Mouse (Mus musculus) myocyte (in vitro differentiated cells): ENCODE results near the gene Il17c. TPM values are rescaled to one million over a fixed set of nuclear protein-coding genes. Genes with fewer than 3 reads are reported as not detected.

ENCODE experiments used
- H3K27me3 ChIP-seq: one replicate; pipeline ENCODE4 v1.6.1; 2011; ENCODE audit not compliant: control insufficient read depth, insufficient read depth, insufficient read length
- H3K36me3 ChIP-seq: one replicate; pipeline ENCODE4 v1.6.1; 2011; ENCODE audit not compliant: control insufficient read depth, insufficient read depth
- H3K4me2 ChIP-seq: one replicate; pipeline ENCODE4 v1.6.1; 2011; ENCODE audit warnings: low read depth, control low read depth
- H3K4me3 ChIP-seq: one replicate; pipeline ENCODE4 v1.5.1; 2011; ENCODE audit warnings: mild to moderate bottlenecking, control low read depth, moderate library complexity
- H3K79me2 ChIP-seq: one replicate; pipeline ENCODE4 v1.6.1; 2011; ENCODE audit not compliant: control insufficient read depth, insufficient read depth
- H3ac ChIP-seq: one replicate; pipeline ENCODE4 v1.6.1; 2011; ENCODE audit not compliant: control insufficient read depth, insufficient read length
- CEBPB ChIP-seq: IDR thresholded peaks from 2 replicates; pipeline ENCODE4 v1.6.1; 2011; ENCODE audit warnings: mild to moderate bottlenecking, moderate library complexity; ENCODE audit not compliant: poor library complexity, insufficient read depth, severe bottlenecking
- E2F4 ChIP-seq: IDR thresholded peaks from one replicate; pipeline ENCODE4 v1.6.1; 2011; ENCODE audit warnings: mild to moderate bottlenecking, control low read depth, moderate library complexity; ENCODE audit not compliant: insufficient read depth
- MAX ChIP-seq: IDR thresholded peaks from one replicate; pipeline ENCODE4 v1.6.1; 2011; ENCODE audit warnings: low read depth, mild to moderate bottlenecking, control low read depth
- MYOD1 ChIP-seq, 3 experiments: IDR thresholded peaks; one replicate each; pipeline ENCODE4 v1.6.1; 2011; ENCODE audit warnings: control low read depth in 2 of 3, low read depth in 2 of 3, mild to moderate bottlenecking in 2 of 3, moderate library complexity in 1 of 3; ENCODE audit not compliant: insufficient read length in 2 of 3, control insufficient read depth in 1 of 3
- MYOG ChIP-seq, 3 experiments: IDR thresholded peaks; one replicate each; pipeline ENCODE4 v1.6.1; 2011; ENCODE audit warnings: control low read depth in 2 of 3, low read depth in 2 of 3, mild to moderate bottlenecking in 2 of 3; ENCODE audit not compliant: insufficient read length in 2 of 3, control insufficient read depth in 1 of 3, insufficient read depth in 1 of 3
- POLR2A ChIP-seq: IDR thresholded peaks from one replicate; pipeline ENCODE4 v1.6.1; 2011; ENCODE audit warnings: low read depth, mild to moderate bottlenecking, control low read depth, moderate library complexity; ENCODE audit not compliant: insufficient read length
- POLR2AphosphoS2 ChIP-seq: IDR thresholded peaks from one replicate; pipeline ENCODE4 v1.6.1; 2011; ENCODE audit warnings: low read depth, control low read depth; ENCODE audit not compliant: insufficient read length
- REST ChIP-seq: IDR thresholded peaks from one replicate; pipeline ENCODE4 v1.6.1; 2011; ENCODE audit warnings: mild to moderate bottlenecking, control low read depth, moderate library complexity; ENCODE audit not compliant: insufficient read depth, insufficient read length
- SRF ChIP-seq: IDR thresholded peaks from one replicate; pipeline ENCODE4 v1.6.1; 2011; ENCODE audit warnings: low read depth; ENCODE audit not compliant: control insufficient read depth, insufficient read length
- TCF12 ChIP-seq: IDR thresholded peaks from one replicate; pipeline ENCODE4 v1.6.1; 2011; ENCODE audit warnings: mild to moderate bottlenecking, control low read depth; ENCODE audit not compliant: poor library complexity, insufficient read depth, severe bottlenecking
- TCF3 ChIP-seq: IDR thresholded peaks from one replicate; pipeline ENCODE4 v1.6.1; 2011; ENCODE audit warnings: low read depth, control low read depth; ENCODE audit not compliant: insufficient read length
- USF1 ChIP-seq: IDR thresholded peaks from one replicate; pipeline ENCODE4 v1.6.1; 2011; ENCODE audit warnings: low read depth, mild to moderate bottlenecking, control low read depth, moderate library complexity
- polyA plus RNA-seq: library from polyadenylated mRNA; unstranded; fragments of >200 nt; fragmentation: generic; extraction: Trizol; gene quantifications from one replicate; pipeline ENCODE4 v1.2.1, GENCODE M21; 2012; ENCODE audit warnings: missing spikeins

Gene Il17c
- polyA plus RNA-seq, 1 experiment: not detected

DNA sequence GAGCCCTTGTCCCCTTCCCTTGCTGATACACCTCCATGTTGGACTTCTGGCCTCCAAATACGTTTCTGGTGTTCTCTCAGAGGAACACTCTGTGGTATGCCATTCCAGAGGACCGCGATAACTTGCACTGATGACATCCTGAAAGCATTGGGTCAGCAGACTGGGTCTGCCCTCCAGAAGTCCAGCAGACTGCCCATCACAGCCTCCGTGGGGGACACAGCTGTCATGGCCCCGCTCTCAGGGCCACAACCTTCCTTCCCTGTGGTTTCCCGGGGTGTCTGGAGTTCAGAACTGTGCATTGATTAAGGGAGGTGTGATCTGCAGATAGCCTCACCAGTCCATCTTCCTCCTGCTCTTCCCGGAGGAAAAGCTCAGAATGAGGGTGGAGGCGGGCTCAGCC lies 40.7 kb downstream of the Il17c start:
- Histone ChIP-seq H3ac (no peak overlapping the region), H3K36me3 (peaks cover 5% of the 10 kb centered on the region), H3K79me2 (no peaks in the 10 kb centered on the region), H3K4me3 (no peak overlapping the region), H3K27me3 (no peaks in the 10 kb centered on the region), H3K4me2 (no peak overlapping the region)
- TF ChIP-seq E2F4: no peak
- TF ChIP-seq TCF12: no peak
- TF ChIP-seq MYOG (IDR thresholded peaks at IDR 0.05; ENCODE audit: control insufficient read depth in 1 of 3, insufficient read depth in 1 of 3, insufficient read length in 2 of 3, low read depth in 2 of 3): peak in 2 of 3 experiments; percentile 21 to 58
- TF ChIP-seq REST: no peak
- peak in 1 of 3 experiments; percentile 51 for TF ChIP-seq MYOD1 (IDR thresholded peaks at IDR 0.05; ENCODE audit: control insufficient read depth in 1 of 3, insufficient read length in 2 of 3, low read depth in 2 of 3)

- no peak overlapping the region for H3K4me3 ChIP-seq
- TF ChIP-seq MYOD1 (IDR thresholded peaks at IDR 0.05; ENCODE audit: control insufficient read depth in 1 of 3, insufficient read length in 2 of 3, low read depth in 2 of 3) (no peak), TCF3 (no peak), SRF (no peak), POLR2AphosphoS2 (no peak), REST (no peak), MAX (no peak), MYOG (IDR thresholded peaks at IDR 0.05; ENCODE audit: control insufficient read depth in 1 of 3, insufficient read depth in 1 of 3, insufficient read length in 2 of 3, low read depth in 2 of 3) (no peak), E2F4 (no peak), CEBPB (no peak), POLR2A (no peak)
- H3K27me3 ChIP-seq: no peaks in the 10 kb centered on the region
- no peak overlapping the region for H3ac ChIP-seq
- no peak overlapping the region for H3K4me2 ChIP-seq
- H3K79me2 ChIP-seq: no peaks in the 10 kb centered on the region
- H3K36me3 ChIP-seq: peaks cover 5% of the 10 kb centered on the region
Observed at GRCm38 (mm10) chr8:122463651-122464640, 42.1 kb downstream of the Il17c start.

- no peaks in the 10 kb centered on the region for H3K79me2 ChIP-seq
- TF ChIP-seq MAX: no peak
- TF ChIP-seq POLR2AphosphoS2: peak; percentile 17
- no peaks in the 10 kb centered on the region for H3K27me3 ChIP-seq
- no peak overlapping the region for H3ac ChIP-seq
- no peak overlapping the region for H3K4me3 ChIP-seq
- H3K4me2 ChIP-seq: no peak overlapping the region
- peaks cover 9% of the 10 kb centered on the region for H3K36me3 ChIP-seq
Observed at GRCm38 (mm10) chr8:122464985-122465384, 43.2 kb downstream of the Il17c start.

- no peak for TF ChIP-seq MYOG (IDR thresholded peaks at IDR 0.05; ENCODE audit: control insufficient read depth in 1 of 3, insufficient read depth in 1 of 3, insufficient read length in 2 of 3, low read depth in 2 of 3)
- TF ChIP-seq E2F4: no peak
- no peak for TF ChIP-seq POLR2AphosphoS2
- TF ChIP-seq TCF3: no peak
- TF ChIP-seq MAX: no peak
- TF ChIP-seq USF1: no peak
- TF ChIP-seq TCF12: no peak
- Histone ChIP-seq H3K27me3 (no peaks in the 10 kb centered on the region), H3K4me3 (no peak overlapping the region), H3ac (no peak overlapping the region), H3K36me3 (peaks cover 9% of the 10 kb centered on the region), H3K79me2 (no peaks in the 10 kb centered on the region), H3K4me2 (no peak overlapping the region)
Observed at GRCm38 (mm10) chr8:122467816-122468215, 46.0 kb downstream of the Il17c start.

DNA sequence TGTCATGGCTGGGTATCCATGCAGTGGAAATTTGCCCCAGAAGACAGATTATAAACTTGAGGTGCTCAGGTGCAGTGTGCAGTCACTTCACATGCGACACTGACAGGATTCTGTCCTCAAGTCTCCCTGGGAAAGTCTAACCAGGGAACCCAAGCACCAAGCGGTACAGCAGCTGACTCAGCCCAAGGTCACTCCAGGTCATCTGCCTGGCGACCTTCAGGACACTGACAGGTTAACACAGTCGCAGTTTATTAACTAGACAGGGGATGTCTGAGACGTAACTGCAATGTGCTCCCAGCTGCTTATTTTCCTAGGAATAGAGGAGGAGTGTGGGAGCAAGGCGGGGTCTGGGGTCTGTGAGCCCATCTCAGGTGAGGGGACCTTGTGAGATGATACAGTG lies 47.6 kb downstream of the Il17c start:
- no peak overlapping the region for H3K4me2 ChIP-seq
- peaks cover 5% of the 10 kb centered on the region for H3K79me2 ChIP-seq
- no peak overlapping the region for H3ac ChIP-seq
- H3K36me3 ChIP-seq: peaks cover 14% of the 10 kb centered on the region
- no peak overlapping the region for H3K4me3 ChIP-seq
- H3K27me3 ChIP-seq: no peaks in the 10 kb centered on the region
- TF ChIP-seq MYOD1 (IDR thresholded peaks at IDR 0.05; ENCODE audit: control insufficient read depth in 1 of 3, insufficient read length in 2 of 3, low read depth in 2 of 3): no peak
- TF ChIP-seq POLR2A: no peak
- no peak for TF ChIP-seq SRF
- no peak for TF ChIP-seq REST
- TF ChIP-seq USF1: no peak
- no peak for TF ChIP-seq CEBPB
- no peak for TF ChIP-seq TCF12
- no peak for TF ChIP-seq TCF3
- no peak for TF ChIP-seq E2F4
- TF ChIP-seq MYOG (IDR thresholded peaks at IDR 0.05; ENCODE audit: control insufficient read depth in 1 of 3, insufficient read depth in 1 of 3, insufficient read length in 2 of 3, low read depth in 2 of 3): no peak
- no peak for TF ChIP-seq POLR2AphosphoS2
- TF ChIP-seq MAX: no peak
